Mouse (Mus musculus): Measurements from ENCODE around the gene Zfp60.

DNA sequence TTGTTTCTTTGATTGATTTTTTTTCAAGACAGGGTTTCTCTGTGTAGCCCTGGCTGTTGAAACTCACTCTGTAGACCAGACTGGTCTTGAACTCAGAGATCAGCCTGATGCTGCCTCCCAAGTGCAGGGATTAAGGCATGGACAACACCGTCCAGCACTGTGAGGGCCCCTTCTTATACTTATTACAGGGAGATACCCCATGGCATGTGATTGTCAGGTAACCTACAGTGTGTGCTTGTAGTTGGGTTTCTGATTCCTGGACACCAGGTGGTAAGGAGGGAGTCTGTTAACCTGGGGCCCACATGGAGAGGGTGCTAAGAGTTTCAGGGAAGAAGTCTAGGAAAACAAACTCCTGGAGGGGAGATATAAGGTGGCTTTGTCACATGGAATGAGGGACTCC is 44.1 kb upstream of the Zfp60 start:
- TF ChIP-seq CTCF (IDR thresholded peaks at IDR 0.05; ENCODE audit: low read depth) (no peak), EP300 (optimal IDR thresholded peaks at IDR 0.05) (no peak)

All from stomach, postnatal 0 days (tissue).